ENCODE assay signal across 8 mouse cellular contexts in genomic region chr12:117586124-117586523, GRCm38 (mm10).
DNase-seq lines count a peak whose midpoint lies in the region; TF ChIP-seq lines count a peak whose summit lies in the region.

No protein-coding gene starts in this region.

- H3K4me1 ChIP-seq in bone marrow, adult 2 months (ENCODE audit: control insufficient read depth, insufficient read depth, low read length) = no peaks in the 10 kb centered on the region

- no peak overlapping the region for H3K27ac ChIP-seq in bone marrow, adult 2 months (ENCODE audit: control insufficient read depth, insufficient read depth, low read depth, low read length, poor library complexity)

- TF ChIP-seq POLR2A in bone marrow, adult 2 months (IDR thresholded peaks at IDR 0.05; ENCODE audit: borderline replicate concordance, control insufficient read depth, low read depth, low read length) = no peak

- DNase-seq in gastrocnemius, adult 18-20 months (ENCODE audit: low spot score) = peak; percentile 20
- DNase-seq in gastrocnemius, adult 8-10 months (ENCODE audit: low spot score in 2 of 2) = no peak
- peak; percentile 60 for DNase-seq in forelimb bud, embryonic 11.5 days (ENCODE audit: low read depth, low spot score)
- peak; percentile 80 for DNase-seq in induced T-regulatory cell, adult 2 months (ENCODE audit: low read depth)
- peak; percentile 48 to 78 for DNase-seq in left cerebral cortex, adult 9 months (ENCODE audit: low spot score in 2 of 2)
- peak; percentile 55 for DNase-seq in naive thymus-derived CD4-positive, alpha-beta T cell, adult 2 months (ENCODE audit: low read depth)
- peak; percentile 38 for DNase-seq in telencephalon, adult 2 months (ENCODE audit: low read depth, low spot score)

- H3K4me3 ChIP-seq in bone marrow, adult 2 months (replicated peaks; ENCODE audit: control insufficient read depth, low read depth, low read length) = no peak overlapping the region

- peak; percentile 78 for TF ChIP-seq CTCF in bone marrow, adult 2 months (IDR thresholded peaks at IDR 0.05; ENCODE audit: control insufficient read depth, insufficient read depth, low read length)

- WGBS in bone marrow, adult 2 months = 6% methylated on average over 1 of the region's 1 CpGs

Comparison
In these comparisons a context has a peak if more than half of its experiments do, and no peak if none do; other contexts are left out.
1. DNase-seq: peak in gastrocnemius, adult 18-20 months (single experiment), forelimb bud, embryonic 11.5 days (single experiment), induced T-regulatory cell, adult 2 months (single experiment), left cerebral cortex, adult 9 months (2 of 2), naive thymus-derived CD4-positive, alpha-beta T cell, adult 2 months (single experiment) and telencephalon, adult 2 months (single experiment); none in gastrocnemius, adult 8-10 months (0 of 2).